ENCODE assay signal across 7 mouse cellular contexts in genomic region chr19:58942841-58943828, GRCm38 (mm10). TPM values are rescaled to one million over a fixed set of nuclear protein-coding genes. Genes with fewer than 3 reads are reported as not detected.
A peak's percentile ranks its signal among the peaks of the same experiment; 100 is the strongest.
DNase-seq lines count a peak whose midpoint lies in the region; ATAC-seq lines count a peak whose summit lies in the region.

TSS of gene Eno4 (plus strand) at chr19:58943425.
TSS of gene Hspa12a (minus strand) at chr19:58943654.

- peak; percentile 95 for DNase-seq in adrenal gland, postnatal 10 days
- peak; percentile 97 for DNase-seq in embryo, embryonic 9.5 days (ENCODE audit: extremely low spot score)
- peak; percentile 100 for DNase-seq in heart, adult 11 months
- DNase-seq in kidney, adult 18-20 months = peak; percentile 97
- DNase-seq in limb, embryonic 11.5 days (ENCODE audit: low spot score) = peak; percentile 99
- DNase-seq in midbrain, embryonic 14.5 days = peak; percentile 97
- peak; percentile 89 to 92 for DNase-seq in spleen, adult 18-20 months

- H3K4me3 ChIP-seq in limb, embryonic 11.5 days (ENCODE audit: low read depth, low read length) = peak within 1 kb of the TSS; percentile 65
- H3K4me3 ChIP-seq in midbrain, embryonic 14.5 days (replicated peaks; ENCODE audit: low read depth, low read length) = peak within 1 kb of the TSS; percentile 62

- peak; percentile 93 for ATAC-seq in limb, embryonic 11.5 days (ENCODE audit: insufficient number of reproducible peaks, low FRiP score, low TSS enrichment, low read depth)
- peak; percentile 96 for ATAC-seq in midbrain, embryonic 14.5 days (ENCODE audit: low FRiP score, low TSS enrichment)

- WGBS in limb, embryonic 11.5 days = under 1% methylated on average over 65 of the region's 65 CpGs
- under 1% methylated on average over 60 of the region's 65 CpGs for WGBS in midbrain, embryonic 14.5 days

- peak within 1 kb of the TSS; percentile 91 for H3K9ac ChIP-seq in limb, embryonic 11.5 days (ENCODE audit: low read length)
- peak within 1 kb of the TSS; percentile 79 for H3K9ac ChIP-seq in midbrain, embryonic 14.5 days (replicated peaks; ENCODE audit: low read length)

- H3K27ac ChIP-seq in limb, embryonic 11.5 days (replicated peaks; ENCODE audit: low read depth, low read length) = peak within 1 kb of the TSS; percentile 70
- H3K27ac ChIP-seq in midbrain, embryonic 14.5 days (replicated peaks; ENCODE audit: low read depth, low read length) = peak within 1 kb of the TSS; percentile 47

- H3K36me3 ChIP-seq in limb, embryonic 11.5 days (ENCODE audit: control insufficient read depth, insufficient read depth, low read length) = no peaks in the 10 kb centered on the region
- no peaks in the 10 kb centered on the region for H3K36me3 ChIP-seq in midbrain, embryonic 14.5 days (ENCODE audit: control insufficient read depth, insufficient read depth, low read length)

- no peaks in the 10 kb centered on the region for H3K9me3 ChIP-seq in limb, embryonic 11.5 days (ENCODE audit: control insufficient read depth, low read length)
- H3K9me3 ChIP-seq in midbrain, embryonic 14.5 days (ENCODE audit: control insufficient read depth, low read length) = no peaks in the 10 kb centered on the region

- H3K27me3 ChIP-seq in limb, embryonic 11.5 days (ENCODE audit: control insufficient read depth, insufficient read depth, low read length) = no peaks in the 10 kb centered on the region
- H3K27me3 ChIP-seq in midbrain, embryonic 14.5 days (ENCODE audit: control insufficient read depth, insufficient read depth, low read length) = peaks cover 19% of the 10 kb centered on the region; the same call in 1 of the 2 replicates

- H3K4me2 ChIP-seq in limb, embryonic 11.5 days (ENCODE audit: low read depth, severe bottlenecking) = peak within 1 kb of the TSS; percentile 87
- peak within 1 kb of the TSS; percentile 93 for H3K4me2 ChIP-seq in midbrain, embryonic 14.5 days (ENCODE audit: low read length)

- peaks cover 3% of the 10 kb centered on the region; the same call in 1 of the 2 replicates for H3K4me1 ChIP-seq in limb, embryonic 11.5 days (ENCODE audit: control insufficient read depth, insufficient read depth, low read length)
- H3K4me1 ChIP-seq in midbrain, embryonic 14.5 days (ENCODE audit: control insufficient read depth, insufficient read depth, low read length) = peaks cover 10% of the 10 kb centered on the region

RNA-seq across cellular contexts. Expression of gene Eno4, which starts in this region (rescaled TPM):
- under 1 TPM in 1 of 2 experiments, not detected in 1; 0.24 TPM for total RNA-seq in adrenal gland, postnatal 10 days (2021)
- polyA plus RNA-seq in limb, embryonic 11.5 days (2014; fragmentation: Nextera tagmentation; extraction: Ambion mirVana) = 0.51 and 0.59 TPM in 2 replicates
- polyA plus RNA-seq in midbrain, embryonic 14.5 days (2014; fragmentation: Nextera tagmentation; extraction: Ambion mirVana) = 0.49 and 0.66 TPM in 2 replicates

RNA-seq across cellular contexts. Expression of gene Hspa12a, which starts in this region (rescaled TPM):
- total RNA-seq in adrenal gland, postnatal 10 days (2021) = 10 to 100 TPM; 37.5 to 46.5 TPM
- polyA plus RNA-seq in limb, embryonic 11.5 days (2014; fragmentation: Nextera tagmentation; extraction: Ambion mirVana) = 3.0 and 3.5 TPM in 2 replicates
- 31.9 and 35.2 TPM in 2 replicates for polyA plus RNA-seq in midbrain, embryonic 14.5 days (2014; fragmentation: Nextera tagmentation; extraction: Ambion mirVana)

Comparison
In these comparisons a context has a peak if more than half of its experiments do, and no peak if none do; other contexts are left out.
1. Peak in every context shown above with its lines: DNase-seq, ATAC-seq, H3K4me3 ChIP-seq and H3K27ac ChIP-seq.